Mouse (Mus musculus) cerebellum, adult 9-10 months (tissue): Measurements from ENCODE around the gene Trabd2b.

Source experiments
- DNase-seq: peaks from one replicate; pipeline ENCODE4 v3.0.0; 2022

The Trabd2b gene

GRCm38 (mm10) chr4:114406355-114407101, at the start of gene Trabd2b:
Trabd2b (plus strand) TSS chr4:114406724.
- DNase-seq: no peak

GRCm38 (mm10) chr4:114357420-114357819, 49.1 kb upstream of the Trabd2b start:
- no peak for DNase-seq

DNA sequence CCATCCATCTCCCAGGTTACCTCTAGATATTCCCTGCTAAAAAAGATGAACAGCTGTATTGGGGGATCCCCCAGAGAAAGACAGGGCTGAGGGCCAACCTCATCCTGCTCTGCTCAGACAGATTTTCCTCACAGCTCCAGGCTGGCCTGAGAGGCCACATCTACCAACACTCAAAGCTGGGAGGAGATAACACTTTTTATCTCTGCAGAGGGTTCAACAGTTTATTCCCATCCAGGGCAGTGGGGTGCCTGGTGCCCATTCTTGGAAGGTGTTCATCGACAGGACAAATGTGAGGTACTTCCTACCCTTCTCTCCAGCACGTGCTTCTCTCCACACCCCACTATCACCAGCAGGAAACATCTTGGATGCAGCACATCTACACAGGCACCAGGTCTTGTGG, 47.6 kb upstream of the Trabd2b start:
- DNase-seq: no peak

DNA sequence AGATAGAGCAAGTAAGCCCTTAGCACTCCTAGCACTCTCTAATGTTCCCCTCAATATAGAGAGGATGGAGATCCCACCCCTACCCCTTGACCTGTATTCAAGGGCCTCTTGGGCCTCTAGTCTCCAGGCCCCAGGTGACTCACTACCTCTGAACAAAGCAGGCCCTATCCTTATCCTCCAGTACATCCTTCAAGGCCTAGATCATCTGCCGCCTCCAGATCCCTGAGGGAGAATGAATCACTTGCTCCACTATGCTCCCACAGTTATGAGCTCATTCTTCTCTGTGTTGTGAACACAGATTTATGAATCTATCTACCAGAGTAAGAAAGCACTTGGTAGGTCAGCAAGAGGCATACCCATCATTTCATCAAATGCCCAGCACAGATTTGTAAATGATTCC, 46.7 kb upstream of the Trabd2b start:
- no peak for DNase-seq

GRCm38 (mm10) chr4:114361336-114361735, 45.2 kb upstream of the Trabd2b start:
- no peak for DNase-seq

DNA sequence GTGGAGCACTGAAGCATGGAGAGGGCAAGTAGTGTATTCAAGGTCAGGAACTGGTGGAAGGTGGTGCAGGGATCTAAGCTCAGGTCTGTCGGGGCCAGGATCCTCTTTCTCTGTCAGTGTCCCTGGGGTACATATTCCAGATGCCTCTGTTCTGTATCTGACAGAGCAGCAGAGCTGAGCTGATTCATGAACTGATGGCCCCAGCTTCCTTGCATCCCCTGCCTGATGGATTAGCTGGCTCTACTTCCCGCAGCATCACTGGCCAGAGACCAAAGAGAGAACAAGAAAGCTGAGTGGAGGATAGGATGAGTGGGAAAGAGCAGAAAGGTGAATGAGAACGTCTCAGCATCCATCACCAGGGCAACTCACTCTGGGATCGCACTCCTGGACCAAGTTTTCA, 41.5 kb upstream of the Trabd2b start:
- no peak for DNase-seq

DNA sequence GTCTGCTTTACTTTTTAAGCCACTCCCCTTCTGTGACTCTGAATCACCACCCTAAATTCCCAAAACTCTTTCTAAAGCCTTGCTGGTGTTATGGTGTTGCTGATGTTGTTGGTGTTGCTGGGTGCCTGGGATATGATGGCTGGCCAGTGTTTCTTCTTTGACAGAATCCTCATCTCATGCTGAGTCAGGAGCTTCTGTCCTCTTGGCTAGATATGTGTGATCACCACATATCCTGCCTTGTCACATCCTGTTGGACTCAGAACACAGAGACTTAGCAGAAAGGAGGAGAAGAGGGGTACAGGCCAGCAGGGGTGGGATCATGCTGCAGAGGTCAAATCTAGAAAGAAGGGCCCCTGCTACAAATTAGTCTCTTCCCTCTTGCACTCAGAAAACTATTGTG, 40.9 kb upstream of the Trabd2b start:
- DNase-seq: no peak

- no peak for DNase-seq
Measured at GRCm38 (mm10) chr4:114367005-114367404, 39.5 kb upstream of the Trabd2b start.

- no peak for DNase-seq
Measured at GRCm38 (mm10) chr4:114367840-114368239, 38.7 kb upstream of the Trabd2b start.

DNA sequence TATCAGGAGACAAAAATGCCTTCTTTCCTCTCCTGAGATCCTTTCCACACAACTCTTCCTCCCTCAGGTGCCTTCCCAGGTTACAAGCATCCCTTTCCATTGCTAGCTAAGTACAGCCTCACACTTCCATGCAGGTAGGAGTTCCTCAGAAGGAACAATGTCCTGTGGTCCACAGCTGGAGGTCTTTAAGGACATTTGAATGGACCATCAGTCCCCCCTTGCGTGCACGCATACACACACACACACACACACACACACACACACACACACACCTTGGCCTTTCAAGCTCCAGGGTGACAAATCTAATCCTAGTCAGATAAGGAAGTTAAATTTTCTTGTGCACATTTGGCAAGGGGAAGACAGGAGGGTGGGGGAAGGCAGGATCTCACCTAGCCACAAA, 36.9 kb upstream of the Trabd2b start:
- no peak for DNase-seq

- DNase-seq: no peak
Measured at GRCm38 (mm10) chr4:114370935-114371715, 35.4 kb upstream of the Trabd2b start.

DNA sequence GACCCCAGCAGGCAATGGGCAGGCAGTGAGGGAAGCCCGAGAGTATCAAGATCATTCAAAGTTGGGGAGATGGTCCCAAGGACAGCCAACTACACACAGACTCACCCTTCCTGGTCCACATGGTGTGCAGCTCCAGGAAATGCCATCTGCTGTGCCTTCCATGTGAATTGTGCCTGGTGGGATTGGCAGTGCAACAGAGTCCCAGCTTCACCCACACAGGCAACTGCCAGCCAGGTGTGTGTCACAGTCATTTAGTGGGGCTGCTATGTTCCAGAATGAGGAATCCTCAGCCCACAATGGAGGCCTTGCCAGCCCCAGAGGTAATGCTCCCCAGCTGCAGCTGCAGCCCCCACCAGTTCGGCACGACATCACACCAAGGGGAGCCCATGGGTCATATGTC, 33.8 kb upstream of the Trabd2b start:
- no peak for DNase-seq

GRCm38 (mm10) chr4:114374330-114374729, 32.2 kb upstream of the Trabd2b start:
- no peak for DNase-seq

DNA sequence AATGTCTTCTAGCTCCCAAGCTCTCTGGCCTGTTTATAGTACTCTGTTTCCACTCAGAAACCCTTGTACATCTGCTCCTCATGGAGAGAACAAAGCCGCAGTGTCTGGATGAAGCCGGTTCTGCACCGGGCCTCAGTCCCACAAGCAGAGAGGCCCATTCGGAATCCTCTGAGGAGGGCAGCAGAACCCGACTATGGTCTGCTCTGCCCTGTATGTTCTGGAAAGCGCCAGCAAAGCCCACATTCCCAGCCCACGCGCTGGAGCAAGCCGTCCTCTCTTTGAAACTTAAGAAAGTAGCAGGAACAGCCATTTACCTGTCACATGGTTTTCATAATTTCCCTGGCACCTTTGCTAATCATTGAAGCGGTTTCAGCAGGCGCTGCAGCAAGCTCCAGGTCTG, 29.0 kb upstream of the Trabd2b start:
- DNase-seq: no peak

- DNase-seq: no peak
Measured at GRCm38 (mm10) chr4:114378512-114378911, 28.0 kb upstream of the Trabd2b start.

DNA sequence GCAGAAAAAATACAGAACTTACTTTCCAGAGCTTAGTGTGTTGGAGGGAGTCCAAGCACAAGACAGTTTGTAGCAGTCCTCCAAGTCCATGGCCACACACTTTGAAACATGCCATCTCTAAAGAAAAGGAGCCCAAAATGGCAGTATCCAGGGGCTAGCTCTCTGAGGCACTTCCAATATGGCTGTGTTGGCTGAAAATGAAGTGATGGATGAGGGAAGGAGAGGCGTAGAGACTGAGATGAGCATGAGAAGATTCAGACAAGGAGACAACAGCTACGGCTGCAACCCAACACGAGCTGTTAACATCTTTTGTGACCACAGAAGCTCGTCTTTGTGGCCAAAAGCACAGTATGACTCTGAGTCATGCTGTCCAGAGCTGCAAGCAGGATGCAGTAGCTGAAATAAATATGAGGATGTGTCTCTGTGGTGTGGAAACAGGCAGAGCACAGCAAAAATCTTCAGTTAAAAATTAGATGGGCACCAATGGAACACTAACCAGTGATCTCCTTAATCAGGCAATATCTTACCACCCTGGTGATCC, 27.0 kb upstream of the Trabd2b start:
- no peak for DNase-seq

GRCm38 (mm10) chr4:114382627-114383026, 23.9 kb upstream of the Trabd2b start:
- no peak for DNase-seq

DNA sequence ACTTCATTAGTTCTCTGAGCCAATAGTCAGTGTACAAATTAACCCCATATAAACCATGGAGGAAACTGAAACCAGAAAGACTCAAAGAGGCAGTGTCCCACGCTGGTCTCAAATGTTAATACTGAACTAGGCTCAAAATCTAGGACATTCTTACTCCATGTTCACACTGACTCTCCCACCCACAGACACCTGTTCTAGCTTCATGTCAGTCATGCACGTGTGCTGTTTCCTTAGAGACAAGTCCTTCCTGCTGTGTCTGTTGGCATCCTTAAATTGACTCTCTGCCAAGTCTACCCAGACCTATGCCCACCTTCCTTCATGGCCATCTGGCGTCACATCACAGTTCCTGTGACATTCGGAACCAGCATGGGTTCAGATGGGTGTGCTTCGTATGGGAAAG, 21.3 kb upstream of the Trabd2b start:
- DNase-seq: peak; percentile 16

GRCm38 (mm10) chr4:114386395-114386811, 20.1 kb upstream of the Trabd2b start:
- DNase-seq: peak; percentile 68

GRCm38 (mm10) chr4:114387527-114388135, 18.9 kb upstream of the Trabd2b start:
- no peak for DNase-seq

- no peak for DNase-seq
Measured at GRCm38 (mm10) chr4:114388306-114388705, 18.2 kb upstream of the Trabd2b start.

DNA sequence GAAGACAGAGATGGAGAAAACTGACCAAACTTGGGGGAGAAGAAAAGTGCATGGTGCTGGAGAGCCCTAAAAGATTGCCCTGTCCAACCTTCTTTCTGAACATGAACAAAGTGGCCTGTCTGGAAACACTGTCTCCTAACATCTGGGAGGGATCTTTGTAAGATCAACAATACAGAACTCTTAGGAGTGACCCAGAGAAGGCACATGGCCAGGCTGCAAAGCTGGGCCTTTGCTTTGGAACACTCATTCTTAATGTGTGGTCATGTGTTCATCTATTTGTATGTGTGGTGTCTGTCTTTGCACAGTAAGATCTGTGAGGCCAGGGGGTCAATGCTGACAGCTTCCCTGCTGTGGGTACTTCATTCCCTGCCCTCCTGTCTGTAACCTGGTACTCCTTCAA, 16.9 kb upstream of the Trabd2b start:
- no peak for DNase-seq

- no peak for DNase-seq
Measured at GRCm38 (mm10) chr4:114397625-114398024, 8.9 kb upstream of the Trabd2b start.

GRCm38 (mm10) chr4:114399821-114400220, 6.7 kb upstream of the Trabd2b start:
- DNase-seq: no peak
